Mouse (Mus musculus) embryonic fibroblast, embryonic 13.5 days (primary cell): ENCODE results near the gene Ctnnd2.

Experiments used
- CTCF ChIP-seq: IDR thresholded peaks from 2 replicates; pipeline ENCODE4 v1.5.1; 2011; ENCODE audit warnings: mild to moderate bottlenecking, control low read depth, low read length, moderate library complexity, borderline replicate concordance; ENCODE audit not compliant: insufficient read depth
- POLR2A ChIP-seq: IDR thresholded peaks from 2 replicates; pipeline ENCODE4 v1.6.1; 2011; ENCODE audit warnings: low read depth, mild to moderate bottlenecking, control low read depth, low read length, moderate library complexity

DNA sequence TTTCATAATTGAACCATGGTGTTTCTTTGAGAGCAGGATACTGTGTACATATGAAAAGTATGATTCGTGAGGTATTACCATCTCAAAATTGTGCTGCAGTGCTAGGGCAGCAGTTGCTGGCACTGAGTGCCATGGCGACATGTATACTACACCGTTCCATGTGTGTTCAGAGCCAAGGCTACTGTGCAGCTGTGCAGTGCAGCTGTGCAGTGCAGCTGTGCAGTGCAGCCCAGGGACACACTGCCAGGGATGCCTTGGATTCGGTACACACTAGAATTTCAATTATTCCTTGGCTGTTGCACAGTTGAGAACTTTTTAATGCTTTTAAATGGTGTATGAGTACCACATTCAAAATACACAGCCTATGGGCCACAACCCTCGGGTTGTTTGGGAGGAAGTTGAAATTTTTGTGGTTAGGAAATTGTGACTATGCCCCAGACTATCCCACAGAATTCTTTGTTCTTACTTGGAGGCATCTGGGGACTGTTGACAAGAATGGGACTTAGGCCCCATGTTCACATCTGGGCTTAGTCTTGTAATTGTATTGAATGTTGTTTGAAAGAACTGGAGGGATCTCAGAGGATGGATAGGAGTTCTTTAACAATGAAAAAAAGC is 613.4 kb downstream of the Ctnnd2 start:
- TF ChIP-seq CTCF (no peak), POLR2A (no peak)
